Mouse (Mus musculus) G1E (cell line): Measurements from ENCODE around the gene Cdca3. TPM values are rescaled to one million over a fixed set of nuclear protein-coding genes. Genes with fewer than 3 reads are reported as not detected.
"Not testable (repeated sequence)": the region's sequence is repeated elsewhere in the genome, so short reads cannot be mapped to it uniquely, and the experiment has no call there.

Experiments
- ATAC-seq: 2 replicates; pipeline ENCODE4 v1.8.0; 2016; ENCODE audit warnings: mild to moderate bottlenecking; ENCODE audit not compliant: insufficient number of reproducible peaks, poor library complexity, low FRiP score, severe bottlenecking; ENCODE audit errors: extremely low read depth
- DNase-seq: peaks from one replicate; pipeline ENCODE4 v3.0.0; 2012; ENCODE audit warnings: low spot score
- H3K27me3 ChIP-seq: 2 replicates; pipeline ENCODE4 v1.6.1; 2012; ENCODE audit warnings: mild to moderate bottlenecking, low read length, inconsistent platforms; ENCODE audit not compliant: insufficient read depth
- H3K36me3 ChIP-seq: replicated peaks from 2 replicates; pipeline ENCODE3; 2012; ENCODE audit warnings: mild to moderate bottlenecking, inconsistent platforms
- H3K4me1 ChIP-seq: 2 replicates; pipeline ENCODE4 v1.6.1; 2012; ENCODE audit warnings: low read depth, low read length, inconsistent platforms, mixed read lengths; ENCODE audit not compliant: insufficient read depth
- H3K4me3 ChIP-seq: 2 replicates; pipeline ENCODE4 v1.5.1; 2012; ENCODE audit warnings: low read depth, mild to moderate bottlenecking, inconsistent platforms, low read length, moderate library complexity, mixed read lengths
- H3K9me3 ChIP-seq: replicated peaks from 2 replicates; pipeline ENCODE4 v1.6.1; 2012; ENCODE audit warnings: inconsistent platforms
- CTCF ChIP-seq: IDR thresholded peaks from 2 replicates; pipeline ENCODE4 v1.5.1; 2012; ENCODE audit warnings: low read depth, low read length, inconsistent platforms, mixed read lengths
- GATA1 ChIP-seq: IDR thresholded peaks from 2 replicates; pipeline ENCODE4 v1.6.1; 2012; ENCODE audit warnings: borderline replicate concordance, low read length, inconsistent platforms, mixed read lengths
- GATA2 ChIP-seq: IDR thresholded peaks from 2 replicates; pipeline ENCODE4 v1.6.1; 2012; ENCODE audit warnings: low read depth, low read length, inconsistent platforms, borderline replicate concordance
- POLR2AphosphoS5 ChIP-seq: IDR thresholded peaks from 2 replicates; pipeline ENCODE4 v1.6.1; 2012; ENCODE audit warnings: low read depth, low read length, inconsistent platforms; ENCODE audit not compliant: insufficient replicate concordance
- TAL1 ChIP-seq: conservative IDR thresholded peaks from 2 replicates; pipeline ENCODE4 v1.6.1; 2012; ENCODE audit warnings: low read depth, low read length, inconsistent platforms, mixed read lengths
- polyA plus RNA-seq: library from polyadenylated mRNA; stranded (reverse); fragments of >175 nt; gene quantifications from 2 replicates; pipeline ENCODE4 v1.2.3, GENCODE M21; 2012
- total RNA-seq, 2 experiments: library from RNA; stranded (forward) in 1 of 2; stranded (reverse) in 1 of 2; fragments of 200-1000 nt in 1 of 2; fragments of >200 nt in 1 of 2; fragmentation: Nextera tagmentation in 1 of 2; gene quantifications; 2 replicates each; pipeline ENCODE4 v1.2.3; 2014 to 2017

Gene Cdca3
- total and polyA plus RNA-seq, 3 experiments = 50.9 to 137 (median 109) TPM

- Histone ChIP-seq H3K36me3 (peaks cover 15% of the 10 kb centered on the region), H3K4me1 (no peaks in the 10 kb centered on the region), H3K9me3 (no peaks in the 10 kb centered on the region), H3K27me3 (no peaks in the 10 kb centered on the region), H3K4me3 (no peak overlapping the region)
- DNase-seq = no peak
- no peak for ATAC-seq
- TF ChIP-seq POLR2AphosphoS5 (no peak), GATA1 (no peak), GATA2 (no peak), CTCF (no peak), TAL1 (no peak)
Observed at GRCm38 (mm10) chr6:124789519-124789918, 39.8 kb upstream of the Cdca3 start.

- H3K4me3 ChIP-seq = no peak overlapping the region
- H3K9me3 ChIP-seq = no peaks in the 10 kb centered on the region
- DNase-seq (no peak), ATAC-seq (no peak)
- no peaks in the 10 kb centered on the region for H3K27me3 ChIP-seq
- H3K36me3 ChIP-seq = peaks cover 17% of the 10 kb centered on the region
- no peak for TF ChIP-seq POLR2AphosphoS5
- TF ChIP-seq GATA2 = no peak
- no peak for TF ChIP-seq TAL1
- no peaks in the 10 kb centered on the region; the same call in 1 of the 2 replicates for H3K4me1 ChIP-seq
Observed at GRCm38 (mm10) chr6:124790121-124790520, 39.2 kb upstream of the Cdca3 start.

GRCm38 (mm10) chr6:124791911-124792310 is 37.4 kb upstream of the Cdca3 start:
- Histone ChIP-seq H3K4me1 (peaks cover 7% of the 10 kb centered on the region), H3K36me3 (peaks cover 28% of the 10 kb centered on the region), H3K9me3 (no peaks in the 10 kb centered on the region), H3K4me3 (no peak overlapping the region), H3K27me3 (no peaks in the 10 kb centered on the region)
- no peak for ATAC-seq
- TF ChIP-seq GATA1 (no peak), POLR2AphosphoS5 (no peak), CTCF (no peak), TAL1 (no peak)
- no peak for DNase-seq

- H3K4me3 ChIP-seq = no peak overlapping the region
- H3K4me1 ChIP-seq = peaks cover 7% of the 10 kb centered on the region
- H3K36me3 ChIP-seq = peaks cover 23% of the 10 kb centered on the region
- no peaks in the 10 kb centered on the region for H3K9me3 ChIP-seq
- H3K27me3 ChIP-seq = no peaks in the 10 kb centered on the region
- DNase-seq (no peak), ATAC-seq (no peak)
- TF ChIP-seq POLR2AphosphoS5 (0 out of 2 replicates have a peak, but pooled peaks have one; percentile 63), GATA2 (no peak), CTCF (no peak)
Observed at GRCm38 (mm10) chr6:124795781-124796180, 33.6 kb upstream of the Cdca3 start.

- Histone ChIP-seq H3K4me1 (peaks cover 7% of the 10 kb centered on the region), H3K9me3 (no peaks in the 10 kb centered on the region), H3K4me3 (no peak overlapping the region), H3K27me3 (no peaks in the 10 kb centered on the region), H3K36me3 (peaks cover 23% of the 10 kb centered on the region)
- ATAC-seq (no peak), DNase-seq (no peak)
- TF ChIP-seq POLR2AphosphoS5 = no peak
- TF ChIP-seq GATA1 = no peak
- no peak for TF ChIP-seq GATA2
- TF ChIP-seq CTCF = no peak
- no peak for TF ChIP-seq TAL1
Observed at GRCm38 (mm10) chr6:124796200-124796599, 33.1 kb upstream of the Cdca3 start.

GRCm38 (mm10) chr6:124802400-124802799 is 26.9 kb upstream of the Cdca3 start:
- H3K36me3 ChIP-seq, DNase-seq, H3K9me3 ChIP-seq, H3K27me3 ChIP-seq: not testable (repeated sequence)
- peak overlapping the region; percentile 58; the same call in 1 of the 2 replicates for H3K4me3 ChIP-seq
- ATAC-seq = peak; percentile 32; the same call in 1 of the 2 replicates
- H3K4me1 ChIP-seq = peaks cover 33% of the 10 kb centered on the region

GRCm38 (mm10) chr6:124803061-124803460 is 26.3 kb upstream of the Cdca3 start:
- Histone ChIP-seq H3K36me3 (peaks cover 8% of the 10 kb centered on the region), H3K27me3 (no peaks in the 10 kb centered on the region), H3K4me1 (peaks cover 39% of the 10 kb centered on the region), H3K9me3 (no peaks in the 10 kb centered on the region), H3K4me3 (no peak overlapping the region)
- TF ChIP-seq TAL1 (no peak), POLR2AphosphoS5 (no peak), CTCF (no peak), GATA2 (no peak), GATA1 (no peak)
- ATAC-seq (no peak), DNase-seq (no peak)

- not testable (repeated sequence) for ATAC-seq, H3K9me3 ChIP-seq, H3K4me3 ChIP-seq, DNase-seq, H3K27me3 ChIP-seq
- Histone ChIP-seq H3K36me3 (peaks cover 10% of the 10 kb centered on the region), H3K4me1 (peaks cover 46% of the 10 kb centered on the region)
Observed at GRCm38 (mm10) chr6:124803691-124804090, 25.7 kb upstream of the Cdca3 start.
